Mouse (Mus musculus) layer of hippocampus, postnatal 14 days (tissue): ENCODE results near the gene Gm45618. TPM values are rescaled to one million over a fixed set of nuclear protein-coding genes. Genes with fewer than 3 reads are reported as not detected.
A peak's percentile ranks its signal among the peaks of the same experiment; 100 is the strongest.
"Not testable (repeated sequence)": the region's sequence is repeated elsewhere in the genome, so short reads cannot be mapped to it uniquely, and the experiment has no call there.

Experiments
- DNase-seq, 2 experiments: peaks; one replicate each; pipeline ENCODE4 v3.0.0; 2021 to 2022; ENCODE audit warnings: low spot score in 2 of 2, mixed read lengths in 1 of 2
- long read RNA-seq, 2 experiments: library from polyadenylated mRNA; stranded (forward); transcript quantifications; one replicate each; pipeline ENCODE4 v2.0.0; 2021
- total RNA-seq, 2 experiments: library from RNA; stranded (reverse); gene quantifications; 2 replicates each; pipeline ENCODE4 v1.2.3; 2021

Gm45618 gene
- total RNA-seq = not detected
- long read RNA-seq, experiment 1 = 0 reads
- long read RNA-seq, experiment 2 = 0 reads

GRCm38 (mm10) chr7:142120629-142121028 is at the start of gene Gm45618:
Gm45618 (minus strand) TSS chr7:142120729.
- not testable (repeated sequence) for DNase-seq

- peak in 1 of 2 experiments; percentile 16 for DNase-seq
Observed at GRCm38 (mm10) chr7:142169836-142170235, 49.3 kb upstream of the Gm45618 start.

- not testable (repeated sequence) for DNase-seq
Observed at GRCm38 (mm10) chr7:142165639-142166038, 45.1 kb upstream of the Gm45618 start, which contains the start of gene Gm4553. Gm4553 (minus strand) TSS chr7:142165739.

- DNase-seq = no peak
Observed at GRCm38 (mm10) chr7:142159366-142159765, 38.8 kb upstream of the Gm45618 start.

- not testable (repeated sequence) for DNase-seq
Observed at GRCm38 (mm10) chr7:142157013-142157412, 36.5 kb upstream of the Gm45618 start, which contains the start of gene Gm29735. Gm29735 (minus strand) TSS chr7:142157113.

GRCm38 (mm10) chr7:142155308-142155707 is 34.8 kb upstream of the Gm45618 start:
- no peak for DNase-seq

GRCm38 (mm10) chr7:142152191-142152590 is 31.7 kb upstream of the Gm45618 start:
- DNase-seq = no peak

- DNase-seq = no peak
Observed at GRCm38 (mm10) chr7:142148633-142149032, 28.1 kb upstream of the Gm45618 start.

- peak; percentile 10 to 31 for DNase-seq
Observed at GRCm38 (mm10) chr7:142146033-142146432, 25.5 kb upstream of the Gm45618 start.

- no peak for DNase-seq
Observed at GRCm38 (mm10) chr7:142145413-142145940, 24.9 kb upstream of the Gm45618 start.

GRCm38 (mm10) chr7:142144507-142144906 is 24.0 kb upstream of the Gm45618 start, which contains the start of gene Gm45337:
Gm45337 (minus strand) TSS chr7:142144607.
- DNase-seq = no peak

GRCm38 (mm10) chr7:142143506-142144010 is 23.0 kb upstream of the Gm45618 start:
- DNase-seq = not testable (repeated sequence)

GRCm38 (mm10) chr7:142140696-142141095 is 20.2 kb upstream of the Gm45618 start:
- DNase-seq = no peak

GRCm38 (mm10) chr7:142135934-142136333 is 15.4 kb upstream of the Gm45618 start, which contains the start of gene Gm39115:
Gm39115 (minus strand) TSS chr7:142136034.
- not testable (repeated sequence) for DNase-seq

- peak in 1 of 2 experiments; percentile 5 for DNase-seq
Observed at GRCm38 (mm10) chr7:142134206-142134995, 13.9 kb upstream of the Gm45618 start.

GRCm38 (mm10) chr7:142128843-142129242 is 8.3 kb upstream of the Gm45618 start:
- DNase-seq = no peak

GRCm38 (mm10) chr7:142119632-142120031 is 897 bp downstream of the Gm45618 start:
- DNase-seq = no peak

- DNase-seq = no peak
Observed at GRCm38 (mm10) chr7:142104747-142105146, 15.8 kb downstream of the Gm45618 start.

- peak; percentile 70 to 79 for DNase-seq
Observed at GRCm38 (mm10) chr7:142097776-142098175, 22.8 kb downstream of the Gm45618 start.

GRCm38 (mm10) chr7:142096701-142097100 is 23.8 kb downstream of the Gm45618 start:
- no peak for DNase-seq

GRCm38 (mm10) chr7:142095183-142095931 is 25.2 kb downstream of the Gm45618 start, which contains the start of gene Dusp8:
Dusp8 (minus strand) TSS chr7:142095843.
- peak; percentile 95 for DNase-seq
